Mouse (Mus musculus): Measurements from ENCODE around the gene Chchd5.

- TF ChIP-seq POLR2A (IDR thresholded peaks at IDR 0.05; ENCODE audit: borderline replicate concordance, extremely low read depth, low read depth, low read length) (no peak), CTCF (IDR thresholded peaks at IDR 0.05; ENCODE audit: insufficient read depth, low read length) (no peak)
Observed at GRCm38 (mm10) chr2:129173386-129173785, 43.9 kb downstream of the Chchd5 start.

Data from lung, adult 2 months (tissue).